Mouse (Mus musculus) spleen, adult 2 months (tissue): ENCODE data around the gene Notch4.

Experiments used
- CTCF ChIP-seq: fragments of 200-500 bp; IDR thresholded peaks from 2 replicates; pipeline ENCODE4 v1.5.1; 2011; ENCODE audit warnings: mild to moderate bottlenecking, inconsistent platforms; ENCODE audit not compliant: insufficient read depth, insufficient read length, insufficient replicate concordance; ENCODE audit errors: extremely low read depth
- POLR2A ChIP-seq: fragments of 200-500 bp; IDR thresholded peaks from 2 replicates; pipeline ENCODE4 v1.6.1; 2011; ENCODE audit warnings: low read depth, low read length, inconsistent platforms

DNA sequence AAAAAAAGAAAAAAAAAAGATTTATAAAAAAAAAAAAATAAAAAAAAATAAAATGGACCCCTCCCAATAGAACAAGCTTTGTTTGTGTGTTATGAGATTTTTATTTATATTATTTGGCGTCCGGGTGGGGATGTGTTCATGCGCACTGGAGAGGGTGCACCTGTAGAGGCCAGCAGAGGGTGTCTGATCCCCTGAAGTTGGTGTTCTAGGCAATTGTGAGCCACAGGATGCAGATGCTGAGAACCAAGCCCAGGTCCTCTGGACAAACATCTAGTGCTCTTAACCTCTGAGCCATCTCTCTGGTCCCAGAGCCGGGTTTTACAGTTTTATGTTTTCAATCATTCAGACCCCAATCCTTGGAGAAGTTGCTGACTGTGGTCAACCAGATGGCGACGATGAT, 3.6 kb upstream of the Notch4 start:
- TF ChIP-seq POLR2A (no peak), CTCF (no peak)
